Mouse (Mus musculus) forebrain, embryonic 12.5 days (tissue): Measurements from ENCODE around the gene Dhrs7. TPM values are rescaled to one million over a fixed set of nuclear protein-coding genes. Genes with fewer than 3 reads are reported as not detected.
"Not testable (repeated sequence)": the region's sequence is repeated elsewhere in the genome, so short reads cannot be mapped to it uniquely, and the experiment has no call there.

Experiments used
- ATAC-seq: fragments of 200-750 bp; cut with Nextera tagmentation; 2 replicates; pipeline ENCODE4 v1.8.0; 2017; ENCODE audit warnings: moderate TSS enrichment; ENCODE audit not compliant: low FRiP score
- H3K27ac ChIP-seq: fragments of 300-500 bp; sonication (generic); 2 replicates; pipeline ENCODE4 v1.5.1; 2016; ENCODE audit warnings: mild to moderate bottlenecking
- H3K27me3 ChIP-seq: fragments of 300-500 bp; sonication (generic); 2 replicates; pipeline ENCODE4 v1.6.1; 2016; ENCODE audit warnings: mild to moderate bottlenecking
- H3K36me3 ChIP-seq: fragments of 300-500 bp; sonication (generic); replicated peaks from 2 replicates; pipeline ENCODE4 v1.6.1; 2016; ENCODE audit warnings: mild to moderate bottlenecking
- H3K4me1 ChIP-seq: fragments of 300-500 bp; sonication (generic); 2 replicates; pipeline ENCODE4 v1.6.1; 2016
- H3K4me2 ChIP-seq: fragments of 300-500 bp; sonication (generic); 2 replicates; pipeline ENCODE4 v1.6.1; 2016; ENCODE audit warnings: mild to moderate bottlenecking, moderate library complexity
- H3K4me3 ChIP-seq: fragments of 300-500 bp; sonication (generic); replicated peaks from 2 replicates; pipeline ENCODE4 v1.5.1; 2016; ENCODE audit warnings: mild to moderate bottlenecking
- H3K9ac ChIP-seq: fragments of 300-500 bp; sonication (generic); 2 replicates; pipeline ENCODE4 v1.6.1; 2016; ENCODE audit warnings: mild to moderate bottlenecking
- H3K9me3 ChIP-seq: fragments of 300-500 bp; sonication (generic); 2 replicates; pipeline ENCODE4 v1.6.1; 2016
- WGBS: fragments of 180-500 bp; shearing (Covaris S2); methylation state at CpG from one replicate; pipeline ENCODE4 v1.1.7; 2016; 5-methylcytosine and 5-hydroxymethylcytosine counted together
- polyA plus RNA-seq: library from polyadenylated mRNA; unstranded; fragments of >200 nt; fragmentation: Nextera tagmentation; extraction: Ambion mirVana; gene quantifications from 2 replicates; pipeline ENCODE4 v1.2.1, GENCODE M21; 2016

Gene Dhrs7
- 5.2 and 5.9 TPM in 2 replicates for polyA plus RNA-seq

- Histone ChIP-seq H3K27me3 (peaks cover 12% of the 10 kb centered on the region; the same call in 1 of the 2 replicates), H3K9ac (peak within 1 kb of the TSS; percentile 61), H3K36me3 (no peaks in the 10 kb centered on the region), H3K4me2 (peak within 1 kb of the TSS; percentile 80), H3K27ac (0 out of 2 replicates have a peak within 1 kb of the TSS, but pooled peaks have one; percentile 10), H3K4me1 (peaks cover 14% of the 10 kb centered on the region), H3K4me3 (peak within 1 kb of the TSS; percentile 56), H3K9me3 (no peaks in the 10 kb centered on the region)
- 3% methylated on average over 33 of the region's 33 CpGs for WGBS
- ATAC-seq = peak; percentile 89
Observed at GRCm38 (mm10) chr12:72664735-72665337, at the start of gene Dhrs7. Dhrs7 (minus strand) TSS chr12:72664909.

GRCm38 (mm10) chr12:72709981-72710380, 45.3 kb upstream of the Dhrs7 start:
- Histone ChIP-seq H3K27me3 (no peaks in the 10 kb centered on the region), H3K36me3 (no peaks in the 10 kb centered on the region), H3K9ac (no peak overlapping the region), H3K4me2 (no peak overlapping the region), H3K4me3 (no peak overlapping the region), H3K4me1 (no peaks in the 10 kb centered on the region), H3K9me3 (no peaks in the 10 kb centered on the region), H3K27ac (no peak overlapping the region)
- ATAC-seq = no peak
- 83% methylated on average over 3 of the region's 3 CpGs for WGBS

GRCm38 (mm10) chr12:72704068-72704467, 39.4 kb upstream of the Dhrs7 start:
- H3K27me3 ChIP-seq = no peaks in the 10 kb centered on the region
- no peak overlapping the region for H3K27ac ChIP-seq
- 97% methylated on average over 4 of the region's 4 CpGs for WGBS
- H3K36me3 ChIP-seq = no peaks in the 10 kb centered on the region
- no peaks in the 10 kb centered on the region for H3K9me3 ChIP-seq
- no peak for ATAC-seq
- no peaks in the 10 kb centered on the region for H3K4me1 ChIP-seq
- no peak overlapping the region for H3K9ac ChIP-seq
- no peak overlapping the region for H3K4me2 ChIP-seq
- H3K4me3 ChIP-seq = no peak overlapping the region

- no peak overlapping the region for H3K9ac ChIP-seq
- no peak overlapping the region for H3K27ac ChIP-seq
- H3K4me3 ChIP-seq = no peak overlapping the region
- H3K27me3 ChIP-seq = no peaks in the 10 kb centered on the region
- no peaks in the 10 kb centered on the region for H3K36me3 ChIP-seq
- no peak overlapping the region for H3K4me2 ChIP-seq
- ATAC-seq = no peak
- 64% methylated on average over 1 of the region's 1 CpGs for WGBS
- H3K4me1 ChIP-seq = no peaks in the 10 kb centered on the region
- H3K9me3 ChIP-seq = no peaks in the 10 kb centered on the region
Observed at GRCm38 (mm10) chr12:72700013-72700412, 35.3 kb upstream of the Dhrs7 start.

- 60% methylated on average over 9 of the region's 9 CpGs for WGBS
- H3K9ac ChIP-seq = no peak overlapping the region
- no peaks in the 10 kb centered on the region for H3K36me3 ChIP-seq
- H3K27me3 ChIP-seq = no peaks in the 10 kb centered on the region
- H3K4me2 ChIP-seq = no peak overlapping the region
- H3K27ac ChIP-seq = no peak overlapping the region
- no peaks in the 10 kb centered on the region for H3K9me3 ChIP-seq
- no peak overlapping the region for H3K4me3 ChIP-seq
- no peaks in the 10 kb centered on the region for H3K4me1 ChIP-seq
- ATAC-seq = no peak
Observed at GRCm38 (mm10) chr12:72694901-72695463, 30.3 kb upstream of the Dhrs7 start.

GRCm38 (mm10) chr12:72694438-72694837, 29.7 kb upstream of the Dhrs7 start:
- WGBS = 82% methylated on average over 12 of the region's 12 CpGs
- Histone ChIP-seq H3K9ac (no peak overlapping the region), H3K4me1 (no peaks in the 10 kb centered on the region), H3K27ac (no peak overlapping the region), H3K4me3 (no peak overlapping the region), H3K27me3 (no peaks in the 10 kb centered on the region), H3K4me2 (no peak overlapping the region), H3K9me3 (no peaks in the 10 kb centered on the region), H3K36me3 (no peaks in the 10 kb centered on the region)
- ATAC-seq = no peak

- Histone ChIP-seq H3K36me3 (no peaks in the 10 kb centered on the region), H3K9ac (no peak overlapping the region), H3K27ac (no peak overlapping the region), H3K4me3 (no peak overlapping the region), H3K9me3 (no peaks in the 10 kb centered on the region), H3K4me2 (no peak overlapping the region), H3K4me1 (no peaks in the 10 kb centered on the region), H3K27me3 (no peaks in the 10 kb centered on the region)
- 49% methylated on average over 6 of the region's 6 CpGs for WGBS
- no peak for ATAC-seq
Observed at GRCm38 (mm10) chr12:72693895-72694294, 29.2 kb upstream of the Dhrs7 start.

- ATAC-seq, H3K9me3 ChIP-seq, H3K27me3 ChIP-seq, H3K4me2 ChIP-seq, H3K36me3 ChIP-seq, H3K4me3 ChIP-seq, H3K9ac ChIP-seq, H3K4me1 ChIP-seq, H3K27ac ChIP-seq: not testable (repeated sequence)
- WGBS = 10% methylated on average over 2 of the region's 2 CpGs
Observed at GRCm38 (mm10) chr12:72688281-72688680, 23.6 kb upstream of the Dhrs7 start.

- H3K27ac ChIP-seq, H3K4me3 ChIP-seq, H3K4me1 ChIP-seq, H3K36me3 ChIP-seq, ATAC-seq, H3K27me3 ChIP-seq, H3K9me3 ChIP-seq, H3K9ac ChIP-seq, H3K4me2 ChIP-seq: not testable (repeated sequence)
- WGBS = 7% methylated on average over 6 of the region's 6 CpGs
Observed at GRCm38 (mm10) chr12:72687741-72688140, 23.0 kb upstream of the Dhrs7 start.

- H3K27me3 ChIP-seq, H3K4me1 ChIP-seq, H3K36me3 ChIP-seq, ATAC-seq, H3K4me2 ChIP-seq, H3K27ac ChIP-seq, H3K9me3 ChIP-seq, H3K9ac ChIP-seq, H3K4me3 ChIP-seq: not testable (repeated sequence)
- 76% methylated on average over 4 of the region's 4 CpGs for WGBS
Observed at GRCm38 (mm10) chr12:72686566-72686965, 21.9 kb upstream of the Dhrs7 start.

GRCm38 (mm10) chr12:72683612-72684011, 18.9 kb upstream of the Dhrs7 start:
- WGBS = 94% methylated on average over 3 of the region's 3 CpGs
- ATAC-seq = no peak
- no peaks in the 10 kb centered on the region for H3K27me3 ChIP-seq

GRCm38 (mm10) chr12:72682511-72683282, 18.0 kb upstream of the Dhrs7 start:
- WGBS = 65% methylated on average over 8 of the region's 8 CpGs
- H3K4me1 ChIP-seq = peaks cover under 1% of the 10 kb centered on the region; the same call in 1 of the 2 replicates
- H3K9me3 ChIP-seq = no peaks in the 10 kb centered on the region
- H3K27ac ChIP-seq = no peak overlapping the region
- no peak overlapping the region for H3K4me3 ChIP-seq
- ATAC-seq = no peak
- H3K4me2 ChIP-seq = no peak overlapping the region
- H3K36me3 ChIP-seq = no peaks in the 10 kb centered on the region
- H3K9ac ChIP-seq = no peak overlapping the region
- no peaks in the 10 kb centered on the region for H3K27me3 ChIP-seq

More at GRCm38 (mm10) chr12:72683612-72684011, 18.9 kb upstream of the Dhrs7 start:
- Histone ChIP-seq H3K4me2 (no peak overlapping the region), H3K4me3 (no peak overlapping the region), H3K4me1 (peaks cover 4% of the 10 kb centered on the region; the same call in 1 of the 2 replicates), H3K9ac (no peak overlapping the region), H3K9me3 (no peaks in the 10 kb centered on the region), H3K36me3 (no peaks in the 10 kb centered on the region), H3K27ac (no peak overlapping the region)
